Mouse (Mus musculus) lung, postnatal 10 days (tissue): Measurements from ENCODE around the gene Tbc1d4.
"Not testable (repeated sequence)": the region's sequence is repeated elsewhere in the genome, so short reads cannot be mapped to it uniquely, and the experiment has no call there.

Experiments
- DNase-seq: peaks from one replicate; pipeline ENCODE4 v3.0.0; 2021

The Tbc1d4 gene

DNA sequence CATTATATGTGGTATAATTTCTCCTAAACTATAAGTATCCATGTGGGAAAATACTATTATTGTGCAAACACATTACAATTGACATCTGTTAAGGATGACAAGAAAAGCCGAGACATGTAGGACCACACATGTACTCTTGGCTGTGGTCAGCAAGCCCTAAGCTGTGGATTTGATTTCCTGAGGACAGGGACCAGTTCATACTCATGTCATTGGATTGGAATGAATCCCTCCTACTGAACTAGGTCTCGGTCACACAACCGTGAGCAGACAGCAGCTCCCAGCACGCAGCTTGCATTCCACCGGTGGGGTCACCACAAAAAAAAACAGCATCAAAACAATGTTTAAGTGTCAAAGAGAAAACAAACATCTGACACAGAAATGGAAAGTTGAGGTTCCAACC, 15.0 kb downstream of the Tbc1d4 start:
- no peak for DNase-seq

DNA sequence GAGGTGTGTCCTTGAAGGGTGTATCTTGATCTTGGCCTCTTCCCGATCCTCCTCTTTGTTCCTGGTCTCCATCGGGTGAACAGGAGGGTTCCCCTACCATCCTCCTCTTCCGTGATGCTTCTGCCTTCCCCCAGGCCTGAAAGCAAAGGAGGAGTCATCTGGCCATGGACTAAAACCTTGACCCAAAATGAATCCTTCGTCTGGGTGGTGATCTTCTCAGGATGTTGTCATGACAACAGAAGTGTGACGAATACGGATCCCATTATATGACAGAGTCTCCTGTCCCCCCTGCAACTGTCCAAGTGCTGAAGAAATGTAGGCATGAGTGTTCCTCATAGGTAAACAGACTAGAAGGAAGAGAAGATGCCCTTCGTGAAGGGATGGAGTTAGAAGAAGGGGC, 15.7 kb downstream of the Tbc1d4 start:
- DNase-seq, result no peak

DNA sequence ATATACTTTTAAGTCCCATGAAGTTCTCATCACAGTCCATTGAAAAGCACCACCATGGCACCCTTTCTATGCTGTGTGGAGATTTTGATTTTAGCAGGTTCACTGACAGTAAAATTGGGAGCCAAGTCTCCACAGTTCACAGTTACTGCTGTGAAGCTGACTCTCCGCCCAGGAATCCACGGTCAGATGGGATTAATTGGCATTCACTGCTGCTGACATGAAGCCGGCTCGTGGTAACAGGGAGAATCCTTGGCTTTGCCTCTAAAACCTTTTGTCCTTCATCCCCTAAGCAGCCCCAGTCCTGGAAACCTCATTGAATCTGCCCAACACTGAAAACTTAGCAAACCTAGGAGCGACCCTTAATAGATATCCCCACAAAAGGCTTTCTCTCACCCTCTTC, 17.9 kb downstream of the Tbc1d4 start:
- DNase-seq, result no peak

DNA sequence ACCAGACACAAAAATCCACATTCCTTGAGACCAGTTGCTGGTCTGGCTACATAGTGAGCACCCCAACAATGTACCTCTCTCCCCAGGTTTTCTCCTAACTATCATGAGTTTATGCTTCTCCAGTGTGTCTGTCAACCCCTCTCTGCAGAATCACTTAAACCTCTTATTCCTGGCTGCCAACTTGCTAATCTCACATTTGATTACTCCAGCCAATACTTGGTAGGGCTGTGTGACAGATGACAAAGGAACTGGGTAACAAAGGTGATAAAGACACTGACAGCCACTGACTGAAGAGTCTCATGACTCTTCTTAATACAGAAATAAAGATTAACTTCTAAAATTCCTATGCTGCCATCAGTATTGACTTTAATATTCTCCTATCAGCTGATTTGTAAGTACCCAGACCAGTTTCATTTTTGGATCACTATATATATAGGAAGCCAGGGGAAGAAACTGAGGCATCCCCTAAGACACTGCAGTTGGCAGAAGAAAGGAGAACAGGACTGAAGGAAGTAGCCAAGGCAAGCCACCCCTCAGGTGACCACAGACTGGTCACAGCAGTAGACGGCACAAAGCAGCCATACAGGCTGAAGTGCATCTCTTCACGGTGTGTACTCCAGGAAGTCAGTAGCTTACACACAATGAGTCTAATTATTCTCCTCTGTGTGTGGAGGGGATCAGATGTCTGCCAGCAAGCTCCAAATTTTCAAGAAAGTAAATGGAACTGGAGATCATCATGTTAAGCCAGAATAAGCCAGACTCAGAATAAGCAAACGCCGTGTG, 20.6 kb downstream of the Tbc1d4 start:
- not testable (repeated sequence) for DNase-seq

DNA sequence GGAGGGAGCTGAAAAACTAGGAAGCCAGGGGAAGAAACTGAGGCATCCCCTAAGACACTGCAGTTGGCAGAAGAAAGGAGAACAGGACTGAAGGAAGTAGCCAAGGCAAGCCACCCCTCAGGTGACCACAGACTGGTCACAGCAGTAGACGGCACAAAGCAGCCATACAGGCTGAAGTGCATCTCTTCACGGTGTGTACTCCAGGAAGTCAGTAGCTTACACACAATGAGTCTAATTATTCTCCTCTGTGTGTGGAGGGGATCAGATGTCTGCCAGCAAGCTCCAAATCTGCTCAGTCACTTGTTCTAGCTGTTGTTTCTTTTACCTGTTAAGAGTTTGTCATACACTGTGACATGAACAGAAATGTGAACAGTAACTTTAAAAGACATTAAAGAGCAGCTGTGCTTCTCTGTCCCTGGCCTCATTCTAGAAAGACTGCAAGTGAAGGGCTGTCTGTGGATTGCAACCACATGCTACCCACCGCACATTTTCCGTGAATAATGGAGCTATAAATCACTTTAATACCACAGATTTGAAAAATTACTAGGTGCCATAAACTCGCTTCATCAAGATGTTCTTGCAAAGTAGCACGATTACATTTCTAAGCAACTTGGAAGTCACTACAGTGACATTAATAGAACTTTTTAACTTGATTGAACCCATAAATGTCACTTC, 21.5 kb downstream of the Tbc1d4 start:
- not testable (repeated sequence) for DNase-seq

DNA sequence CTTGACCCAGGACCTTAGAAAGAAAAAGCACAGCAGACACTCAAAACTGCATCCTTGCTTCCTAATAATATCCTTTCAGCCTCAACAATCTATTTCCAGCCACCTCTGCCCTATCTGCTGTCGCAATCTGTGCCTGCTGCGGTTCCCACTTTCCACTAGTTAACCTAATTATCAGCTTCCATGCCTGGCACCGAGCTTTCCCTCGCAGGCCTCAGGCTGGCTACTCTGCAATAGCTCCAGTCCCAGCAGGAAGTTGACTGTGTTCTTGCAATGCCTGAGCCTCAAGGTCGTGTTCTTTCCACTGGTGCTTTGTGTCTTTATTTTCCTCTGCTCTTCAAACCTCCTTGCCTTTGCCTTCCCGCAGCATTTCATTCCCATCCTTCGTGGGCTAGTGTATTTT, 22.9 kb downstream of the Tbc1d4 start:
- DNase-seq, result no peak

DNA sequence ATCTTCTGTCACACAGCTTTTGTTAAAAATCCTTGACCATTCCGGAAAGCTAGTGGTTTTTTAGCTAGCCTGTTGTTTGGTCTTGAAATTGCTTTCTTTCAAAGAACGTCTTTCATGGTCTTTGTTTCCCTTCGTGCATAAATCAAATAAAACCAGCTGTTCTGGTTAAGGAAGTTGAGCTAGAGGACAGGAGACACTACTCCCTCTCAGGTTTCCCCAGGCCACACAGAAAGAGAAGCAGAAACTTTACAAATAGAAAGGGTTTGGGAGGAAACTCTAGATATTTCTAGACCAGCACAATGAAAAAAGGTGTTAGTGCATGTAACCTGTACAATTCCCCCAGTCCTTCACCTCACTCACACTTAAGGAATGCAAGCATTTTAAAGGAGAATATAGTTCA, 33.3 kb downstream of the Tbc1d4 start:
- DNase-seq, result no peak

DNA sequence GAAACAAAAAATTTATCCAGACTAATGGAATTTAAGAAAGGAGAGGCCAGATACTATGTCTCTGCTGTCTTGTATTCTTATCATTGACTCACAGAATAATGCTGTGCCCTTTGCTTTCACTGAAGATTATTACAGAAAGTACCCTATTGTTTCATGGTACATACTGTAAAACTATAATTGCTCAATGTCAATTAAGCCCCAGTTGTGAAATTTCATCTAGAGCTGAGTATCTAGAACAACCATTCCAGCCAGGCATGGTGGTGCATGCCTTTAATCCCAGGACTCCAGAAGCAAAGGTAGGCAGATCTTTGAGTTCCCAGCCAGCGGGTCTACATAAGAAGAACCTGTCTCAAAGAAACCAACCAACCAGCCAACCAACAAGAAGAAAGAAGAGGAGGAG, 34.5 kb downstream of the Tbc1d4 start:
- DNase-seq, result no peak

DNA sequence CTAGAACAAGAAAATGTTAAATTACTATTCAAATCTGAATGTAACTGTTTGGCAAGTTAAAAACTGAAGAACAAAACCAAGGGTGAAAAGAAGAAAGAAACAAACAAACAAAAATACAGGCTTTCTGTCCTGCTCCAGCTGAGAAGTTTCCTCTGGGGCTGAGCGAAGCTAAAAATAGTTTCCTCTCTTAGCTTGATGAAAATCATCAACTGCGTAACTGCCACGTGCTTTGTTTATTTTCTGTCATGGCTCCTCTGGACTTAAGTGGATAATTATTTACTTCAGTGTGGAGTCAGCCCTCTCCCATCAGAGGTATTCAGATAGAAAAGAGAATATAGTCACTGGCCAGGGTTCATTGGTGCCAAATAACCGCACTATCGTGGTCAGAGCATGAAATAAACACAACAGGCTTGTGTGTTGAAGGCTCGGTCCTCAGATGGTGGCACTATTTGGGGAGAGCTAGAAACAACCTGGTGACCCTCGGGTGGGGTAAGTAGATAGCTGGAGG, 35.8 kb downstream of the Tbc1d4 start:
- no peak for DNase-seq

DNA sequence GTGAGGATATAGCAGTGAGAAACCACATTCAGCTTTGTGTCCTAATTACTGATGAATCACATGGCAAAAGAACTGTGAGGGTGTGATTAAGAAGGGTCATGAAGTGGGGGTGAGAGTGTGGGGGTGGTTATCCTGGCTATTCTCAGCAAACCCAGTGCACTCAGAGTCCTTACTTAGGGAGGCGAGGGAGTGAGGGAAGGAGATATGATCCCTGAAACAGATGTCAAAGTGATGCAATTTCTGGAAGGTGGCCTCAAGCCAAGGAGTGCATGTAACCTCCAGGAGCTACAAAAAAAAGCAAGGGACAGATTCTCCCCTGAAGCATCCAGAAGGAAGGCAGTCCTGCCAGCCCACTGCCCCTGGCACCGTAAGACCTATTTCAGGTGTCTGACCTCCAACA, 40.2 kb downstream of the Tbc1d4 start:
- peak; percentile 27 for DNase-seq

DNA sequence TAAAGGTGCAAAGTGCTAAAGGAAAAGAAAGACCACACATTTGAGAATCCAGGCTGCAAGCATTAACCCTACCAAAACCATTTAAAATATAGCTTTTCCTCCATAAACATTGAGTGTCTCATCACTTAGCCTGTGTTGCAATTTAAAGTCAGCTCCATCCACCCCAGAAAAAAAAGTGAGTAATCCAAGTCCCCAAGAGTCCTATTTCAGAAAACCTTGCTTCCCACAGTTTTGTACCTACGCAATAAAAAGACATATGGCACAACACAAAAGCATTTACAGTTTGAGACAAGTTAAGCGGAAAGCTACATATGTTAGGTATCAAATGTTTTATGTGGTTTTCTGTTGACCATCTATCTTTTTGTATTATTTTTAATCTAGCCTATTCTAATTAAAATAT, 42.3 kb downstream of the Tbc1d4 start:
- DNase-seq, result no peak

DNA sequence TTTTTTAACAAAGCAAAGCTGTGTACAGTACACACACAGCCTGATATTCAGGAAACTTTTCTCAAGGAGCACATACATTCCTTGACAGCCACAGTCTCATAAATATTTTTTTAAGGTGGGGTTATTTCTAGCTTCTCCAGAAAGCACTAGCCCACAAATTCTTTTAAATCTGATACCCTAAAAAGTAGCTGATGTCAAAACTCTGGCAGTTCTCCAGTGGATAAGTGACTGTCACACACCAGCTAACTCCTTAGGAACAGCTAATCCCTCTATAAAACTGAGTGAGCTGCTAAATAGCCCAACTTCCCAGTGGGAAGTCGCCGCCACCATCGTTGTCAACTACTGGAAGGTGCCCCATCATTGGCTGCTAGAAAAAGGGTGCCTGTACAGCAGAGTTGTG, 43.3 kb downstream of the Tbc1d4 start:
- DNase-seq, result no peak

DNA sequence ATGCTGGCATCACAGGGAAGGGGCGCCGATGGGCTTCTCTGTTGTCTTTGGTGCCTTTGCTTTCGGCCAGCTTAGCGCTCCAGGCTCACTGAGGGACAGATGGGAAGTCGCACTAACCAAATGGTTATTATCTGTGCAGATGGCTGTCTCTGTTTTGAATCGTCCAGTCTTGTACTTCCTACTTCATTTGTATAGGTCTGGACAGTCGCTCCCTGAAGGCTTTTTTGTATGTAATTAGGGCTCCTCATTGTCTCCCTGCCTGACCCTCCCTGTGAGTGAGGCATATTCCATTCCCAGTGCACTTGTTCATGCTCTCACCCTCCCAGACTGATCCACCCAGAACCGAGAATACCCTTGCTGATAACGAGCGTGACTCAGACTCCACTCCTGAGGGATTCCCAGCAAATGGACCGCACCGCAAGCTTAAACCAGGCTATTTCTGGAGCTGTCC, 47.7 kb downstream of the Tbc1d4 start:
- no peak for DNase-seq

DNA sequence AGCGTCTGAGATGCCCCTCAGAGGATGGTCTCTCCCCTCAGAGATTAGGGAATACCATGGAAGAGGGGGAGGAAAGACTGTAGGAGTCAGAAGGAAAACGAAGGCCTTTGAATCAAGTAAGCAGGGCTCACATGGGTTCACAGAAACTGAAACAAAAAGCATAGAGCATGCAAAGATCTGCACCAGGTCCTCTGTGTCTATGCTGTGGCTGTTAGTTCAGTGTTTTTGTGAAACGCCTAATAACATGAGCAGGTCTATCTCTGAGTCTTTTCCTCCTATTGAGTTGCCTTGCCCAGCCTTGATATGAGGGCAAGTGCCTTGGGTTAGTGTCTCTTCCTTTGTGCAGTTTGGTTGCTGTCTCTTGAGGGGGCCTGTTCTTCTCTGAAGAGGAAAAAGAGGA, 49.5 kb downstream of the Tbc1d4 start:
- DNase-seq, result no peak

DNA sequence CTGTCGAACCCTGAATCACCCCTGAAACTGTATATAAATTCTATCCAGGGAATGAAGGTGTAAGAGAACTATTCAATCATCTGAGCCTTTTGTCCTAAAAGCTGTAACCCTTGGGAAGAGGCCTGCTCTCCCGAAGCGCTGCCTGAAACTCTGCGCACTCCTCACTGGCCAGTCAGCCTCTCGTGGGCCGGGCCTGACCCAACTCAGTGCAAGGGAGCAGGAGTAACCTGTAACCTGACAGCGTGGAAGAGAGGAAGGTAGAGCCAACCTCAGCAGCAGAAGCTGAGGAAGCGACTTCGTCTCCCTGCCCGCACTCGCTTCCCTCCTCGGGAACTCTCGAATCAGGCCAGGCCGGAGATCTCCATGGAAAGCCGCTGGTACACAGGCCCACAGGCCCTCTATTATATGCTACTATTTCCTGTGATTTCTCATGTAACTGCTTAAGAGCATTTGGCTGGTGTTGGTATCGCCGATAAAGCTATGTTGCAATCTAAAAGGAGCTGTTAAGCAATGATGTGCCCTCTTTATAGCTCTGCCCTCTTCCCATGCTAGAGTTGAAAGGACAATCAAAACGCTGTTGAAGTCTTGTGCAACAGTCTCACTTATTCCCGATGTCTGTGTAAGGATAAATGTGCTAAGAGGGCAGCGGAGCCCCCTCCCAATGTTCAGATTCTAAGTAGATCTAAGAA, 60.0 kb downstream of the Tbc1d4 start:
- peak; percentile 22 for DNase-seq

DNA sequence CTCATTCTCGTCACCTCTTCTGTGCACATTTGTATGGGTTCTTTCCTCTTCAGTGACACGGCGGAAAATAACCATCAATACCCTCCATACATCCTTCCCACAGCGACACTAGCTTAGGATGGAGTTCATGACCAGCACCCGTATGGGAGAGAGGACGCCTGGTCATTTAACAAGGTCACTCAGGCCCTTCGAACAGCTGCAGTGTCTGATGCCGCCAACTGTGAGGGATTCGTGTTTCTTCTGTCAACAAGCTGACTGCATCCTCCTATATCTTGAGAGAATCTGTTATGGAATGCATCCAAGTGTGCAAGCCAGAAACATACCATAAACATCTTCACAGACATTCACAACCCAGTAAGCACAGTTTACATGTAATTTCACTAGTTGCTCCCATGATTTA, 67.1 kb downstream of the Tbc1d4 start:
- DNase-seq, result no peak

DNA sequence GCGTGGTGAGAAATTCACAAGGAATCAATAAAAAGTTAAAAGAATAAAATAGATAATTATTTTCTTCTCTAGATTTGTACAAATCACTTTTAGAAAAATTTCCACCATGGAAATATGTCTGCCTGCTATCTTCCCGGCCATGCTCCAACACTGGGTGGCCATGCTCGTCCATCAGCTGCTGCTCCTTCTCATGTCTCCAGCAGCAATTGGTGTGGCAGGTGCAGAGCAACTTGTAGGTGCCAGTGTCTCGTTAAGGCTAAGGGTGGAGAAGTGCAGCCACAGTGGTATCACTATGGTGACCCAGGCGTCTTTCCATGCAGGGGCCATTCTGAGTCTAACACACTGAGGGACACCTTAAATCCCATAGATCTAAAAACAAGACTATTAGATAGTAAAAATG, 67.8 kb downstream of the Tbc1d4 start:
- DNase-seq, result no peak

DNA sequence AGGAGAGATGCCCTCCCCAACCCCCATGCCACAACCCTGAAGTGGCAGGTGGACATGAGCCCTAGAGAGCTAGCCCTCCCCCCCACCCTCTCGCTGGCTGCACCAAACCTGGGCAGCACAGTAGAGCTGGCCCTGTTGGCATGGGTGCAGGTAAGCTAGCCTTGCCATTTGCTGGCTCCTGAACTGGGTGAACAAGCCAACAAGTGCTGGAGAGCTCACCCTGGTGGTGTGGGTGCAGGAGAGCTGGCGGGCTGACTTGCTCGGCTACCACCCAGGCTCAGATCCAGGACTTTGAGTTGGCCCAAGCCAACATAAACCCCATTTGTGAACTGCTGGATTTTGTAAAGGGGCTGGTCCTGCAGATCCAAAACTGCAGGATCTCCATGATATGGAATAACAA, 68.5 kb downstream of the Tbc1d4 start:
- DNase-seq, result no peak

DNA sequence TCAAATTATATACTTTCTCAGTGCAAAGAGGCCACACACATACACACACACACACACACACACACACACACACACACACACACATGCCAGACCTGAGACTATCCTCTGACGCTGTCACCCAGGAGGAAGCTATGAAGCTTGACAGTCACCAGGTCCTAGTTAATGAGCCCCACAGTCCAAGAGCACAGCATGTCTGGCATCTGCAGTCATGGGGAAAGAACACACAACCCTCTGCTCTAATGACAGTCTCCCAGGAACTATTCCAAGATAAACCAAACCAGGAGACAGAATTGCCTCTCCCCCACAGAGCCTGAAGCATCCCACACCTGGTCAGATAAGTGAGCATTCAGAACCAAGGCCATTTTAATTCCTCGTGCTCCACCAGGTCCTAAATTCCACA, 71.1 kb downstream of the Tbc1d4 start:
- no peak for DNase-seq

DNA sequence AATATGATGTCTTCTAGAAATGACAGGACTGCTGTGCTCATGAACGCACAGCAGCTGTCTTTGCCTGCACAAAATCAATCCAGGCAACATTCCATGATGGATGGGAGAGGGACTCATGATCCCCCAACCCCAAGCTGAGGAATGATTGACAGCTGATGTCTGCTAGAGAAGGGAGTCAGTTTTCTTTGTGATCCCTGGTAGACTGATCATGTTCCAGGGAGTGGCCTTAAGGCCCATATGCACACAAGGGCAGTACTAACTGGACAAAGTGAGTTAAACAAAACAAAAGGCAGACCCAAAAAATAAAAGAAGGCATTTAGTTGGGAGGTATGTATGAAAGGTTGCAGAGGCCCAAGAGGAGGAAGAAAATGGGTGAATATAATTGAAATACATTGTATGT, 71.6 kb downstream of the Tbc1d4 start:
- DNase-seq, result no peak

DNA sequence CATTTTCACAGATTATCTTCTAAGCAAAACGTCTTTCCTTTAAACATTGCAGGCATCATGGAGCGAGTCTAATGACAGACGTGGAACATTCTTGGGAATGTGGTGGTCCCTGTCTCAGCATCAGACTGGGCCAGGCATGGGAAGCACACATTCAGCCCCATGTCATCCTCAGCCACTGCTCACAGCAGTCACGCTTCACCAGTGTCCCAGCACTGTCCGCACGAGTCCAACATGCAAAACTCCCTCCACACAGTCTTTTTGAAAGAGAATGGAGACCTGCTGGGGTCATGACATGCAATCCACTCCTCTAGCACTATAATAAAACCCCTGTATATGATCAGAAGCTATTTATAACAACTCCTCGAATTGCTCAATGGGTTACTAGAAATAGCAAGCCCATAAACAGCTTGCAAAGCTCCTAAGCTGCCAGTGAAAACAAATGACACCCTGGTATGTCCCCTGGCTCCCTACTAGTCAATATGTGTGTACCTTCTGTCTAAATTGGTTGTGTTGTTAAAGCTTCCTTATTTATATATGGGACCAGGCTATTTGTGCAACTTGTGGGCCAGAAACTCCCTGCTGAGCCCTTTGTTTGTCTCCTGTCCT, 76.8 kb downstream of the Tbc1d4 start:
- DNase-seq, result no peak

DNA sequence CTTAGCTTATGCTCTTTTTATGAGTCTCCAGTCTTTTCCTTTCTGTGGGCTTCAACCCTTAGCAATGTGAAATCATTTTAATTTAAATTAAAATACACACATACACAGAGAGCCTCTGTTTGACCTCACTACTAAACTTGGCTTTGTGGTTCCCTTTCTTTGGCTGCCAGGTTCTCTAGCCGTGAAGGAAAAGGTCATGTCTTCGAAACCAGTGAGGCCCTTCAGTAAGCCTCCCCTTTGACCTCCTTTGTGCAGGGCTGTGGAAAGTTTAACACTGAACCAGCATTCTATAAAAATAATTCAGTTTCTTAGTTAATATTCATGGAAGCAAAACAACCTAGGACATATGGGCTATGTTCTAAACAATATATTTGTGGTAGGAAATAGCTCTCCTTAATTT, 78.5 kb downstream of the Tbc1d4 start:
- no peak for DNase-seq

DNA sequence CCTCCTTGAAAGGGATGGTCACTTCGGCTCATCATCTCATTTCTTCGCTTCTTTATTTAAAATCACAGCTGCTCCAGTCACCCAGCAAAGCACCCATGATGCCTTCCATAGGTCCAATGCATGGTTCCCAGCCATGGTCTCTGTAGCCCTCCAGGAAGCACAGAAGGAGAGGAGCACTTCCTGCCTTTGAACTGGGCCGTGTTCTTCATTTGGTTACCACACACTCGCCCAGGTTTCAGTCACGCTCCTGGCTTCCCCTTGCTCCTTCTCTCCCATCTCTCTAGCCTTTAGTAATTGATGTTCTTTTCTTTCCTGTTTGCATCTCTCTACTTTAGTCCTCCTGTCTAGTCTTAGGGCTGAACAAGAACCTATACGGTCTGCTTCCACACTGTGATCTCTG, 79.8 kb downstream of the Tbc1d4 start:
- no peak for DNase-seq
